Mouse (Mus musculus) kidney, postnatal 10 days (tissue): ENCODE measurements around the gene Unk.
"Not testable (repeated sequence)": the region's sequence is repeated elsewhere in the genome, so short reads cannot be mapped to it uniquely, and the experiment has no call there.

Experiments used
- DNase-seq: peaks from one replicate; pipeline ENCODE4 v3.0.0; 2021; ENCODE audit warnings: mixed read lengths

The Unk gene

DNA sequence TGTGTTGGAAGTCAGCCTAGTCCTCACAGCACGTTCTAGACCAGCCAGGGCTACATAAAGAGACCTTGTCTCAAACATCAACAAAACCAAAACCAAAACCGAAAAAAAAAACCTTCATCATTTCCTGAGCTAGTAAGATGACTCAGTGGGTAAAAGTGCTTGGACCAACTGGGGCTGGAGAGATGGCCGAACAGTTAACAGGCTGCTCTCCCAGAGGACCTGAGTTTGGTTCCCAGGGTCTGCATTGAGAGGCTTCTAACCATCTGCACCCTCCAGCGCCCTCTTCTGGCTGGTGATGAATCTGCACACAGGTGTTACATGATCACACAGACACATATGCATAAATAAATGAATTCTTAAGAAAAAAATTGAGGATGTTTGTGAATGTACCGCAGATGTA lies 41.4 kb downstream of the Unk start:
- peak; percentile 51 for DNase-seq

DNA sequence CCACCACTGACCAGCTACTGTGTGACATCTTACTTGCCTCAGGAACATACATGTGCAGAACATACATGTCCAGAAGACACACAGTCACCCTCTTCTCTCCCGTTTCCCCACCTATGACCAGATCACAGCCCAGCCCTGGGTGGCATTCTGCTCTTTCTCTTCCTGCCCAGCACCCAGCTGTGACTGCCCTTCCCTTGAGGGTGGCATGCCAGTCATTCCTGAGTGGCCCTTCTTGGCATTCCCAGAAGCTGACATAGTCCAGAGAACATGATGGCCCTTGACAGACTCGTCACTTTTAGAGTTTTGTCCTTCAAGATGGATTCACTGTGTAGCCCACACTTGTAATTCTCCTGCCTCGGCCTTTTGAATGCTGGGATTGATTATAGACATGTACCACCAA lies 42.5 kb downstream of the Unk start:
- no peak for DNase-seq

DNA sequence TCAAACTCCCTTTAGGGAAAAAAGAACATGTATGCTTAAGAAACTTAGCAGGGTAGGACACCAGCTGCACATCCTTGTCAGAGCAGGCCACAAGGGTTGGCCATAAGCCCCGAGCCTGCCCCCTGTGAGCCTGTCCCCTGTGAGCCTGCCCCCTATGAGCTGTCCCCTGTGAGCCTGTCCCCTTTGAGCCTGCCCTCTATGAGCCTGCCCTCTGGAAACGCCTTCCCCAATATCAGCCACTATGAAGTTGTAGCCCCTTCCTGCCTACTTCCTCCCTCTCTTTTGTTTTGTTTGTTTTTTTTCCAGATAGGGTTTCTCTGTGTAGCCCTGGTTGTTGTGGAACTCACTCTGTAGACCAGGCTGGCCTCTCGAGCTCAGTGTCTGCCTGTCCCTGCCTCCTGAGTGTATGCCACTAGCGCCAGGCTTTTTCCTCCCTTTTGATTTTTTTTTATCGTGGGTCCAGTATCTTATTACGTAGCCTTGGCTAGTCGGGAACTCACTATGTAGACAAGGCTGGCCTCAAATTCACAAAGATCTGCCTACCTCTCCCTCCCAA lies 44.4 kb downstream of the Unk start:
- DNase-seq, result no peak

DNA sequence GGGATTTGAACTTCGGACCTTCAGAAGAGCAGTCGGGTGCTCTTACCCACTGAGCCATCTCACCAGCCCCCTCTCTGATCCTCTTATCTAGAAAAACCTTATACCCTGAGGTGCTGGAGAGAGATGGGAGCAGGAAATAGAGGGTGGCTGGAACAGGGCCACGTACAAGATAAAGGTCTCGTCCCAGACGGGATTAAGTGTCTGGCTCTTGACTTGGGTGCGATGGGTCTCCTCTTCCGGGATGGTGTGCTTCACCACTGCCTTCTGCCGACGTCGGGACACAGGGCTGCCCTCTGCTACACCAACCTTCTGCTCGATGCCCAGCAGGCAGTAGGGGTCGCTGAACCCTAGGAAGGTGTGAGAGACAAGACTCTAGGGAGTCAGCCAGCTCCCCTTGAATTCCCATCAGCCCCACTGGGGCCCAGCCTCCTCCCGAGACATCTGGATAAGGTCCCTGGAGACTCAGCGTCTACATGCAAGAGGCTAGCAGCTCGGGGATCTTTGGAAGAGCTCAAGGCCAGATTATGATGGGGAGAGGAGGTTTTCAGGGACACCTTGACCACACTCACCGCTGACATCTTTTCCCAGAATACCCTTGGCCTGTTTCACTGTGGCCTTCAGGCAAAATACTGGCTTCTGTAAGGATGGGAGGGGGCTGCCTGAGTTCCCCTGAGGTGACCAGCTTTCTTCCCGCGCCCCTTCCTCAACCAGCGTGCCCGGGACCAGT lies 45.6 kb downstream of the Unk start:
- no peak for DNase-seq

DNA sequence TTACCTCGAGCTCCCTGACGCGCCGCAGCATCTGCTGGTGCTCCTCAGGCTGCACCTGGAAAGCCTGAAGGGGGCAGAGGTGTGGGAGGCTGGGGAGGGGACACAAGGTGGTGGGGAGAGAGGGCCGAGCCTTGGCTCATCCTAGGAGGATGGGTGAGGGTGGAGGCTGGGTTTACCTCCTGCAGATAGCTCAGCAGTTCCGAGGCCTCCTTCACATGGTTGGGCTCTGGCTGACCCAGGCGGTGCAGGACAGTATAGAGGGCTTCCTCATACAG lies 46.1 kb downstream of the Unk start:
- no peak for DNase-seq

DNA sequence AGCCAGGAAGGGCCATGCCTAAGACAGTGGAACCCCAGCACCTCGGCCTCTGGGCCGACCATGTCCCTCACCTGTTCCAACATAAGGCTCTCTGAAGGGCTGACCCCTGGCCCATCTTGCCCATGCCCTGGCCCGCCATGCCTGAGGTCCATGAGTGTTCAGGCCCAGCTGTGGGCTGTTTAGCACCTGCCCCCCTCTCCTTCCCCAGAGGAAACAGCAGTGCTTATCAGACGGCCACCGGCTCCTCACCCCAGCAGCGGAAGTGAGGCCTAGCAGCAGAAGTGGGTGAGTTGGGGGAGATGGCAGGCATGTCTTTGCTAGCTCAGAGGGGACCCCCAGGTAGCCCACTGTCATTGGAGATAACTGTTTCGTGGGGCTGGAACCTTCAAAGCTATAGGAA lies 46.7 kb downstream of the Unk start:
- DNase-seq, result no peak

DNA sequence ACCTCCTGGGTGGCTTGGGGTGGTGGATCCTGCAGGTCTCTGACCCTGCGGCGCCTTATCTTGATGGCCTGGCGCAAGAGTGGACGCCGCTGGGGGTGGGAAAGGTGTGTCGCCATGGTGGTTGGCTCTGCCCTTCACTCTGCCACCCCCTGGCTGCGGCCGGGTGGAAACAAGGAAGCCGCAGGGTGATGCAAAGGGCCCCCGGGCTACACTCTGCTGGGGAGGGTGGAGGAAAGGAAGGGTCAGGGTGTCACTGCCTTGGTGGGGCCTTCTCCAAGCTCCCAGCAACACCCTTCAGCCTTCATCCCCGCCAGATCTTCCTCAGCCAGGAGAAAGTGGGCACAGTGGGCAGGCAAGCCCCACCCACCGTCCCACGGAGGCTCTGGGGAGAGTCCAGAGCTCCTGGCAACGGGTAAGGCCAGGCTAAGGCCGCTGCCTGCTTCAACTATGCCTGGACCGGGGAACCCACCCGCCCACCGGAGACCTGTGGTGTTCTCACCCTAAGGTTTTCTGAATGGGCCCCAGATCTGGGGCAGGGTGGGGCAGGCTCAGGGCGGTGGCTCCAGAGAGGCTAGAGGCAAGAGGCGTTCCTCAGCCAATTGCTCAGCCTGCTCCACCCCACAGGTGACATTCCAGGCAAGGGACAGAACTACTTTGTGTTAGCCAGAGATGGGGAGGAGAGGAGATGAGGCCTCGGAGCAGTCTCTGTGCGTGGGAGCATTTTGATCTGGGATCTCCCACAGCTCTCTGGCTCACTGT lies 47.5 kb downstream of the Unk start, which contains the start of gene Unc13d:
Gene Unc13d (minus strand): TSS at position 516 of the 759 bp plus-strand sequence.
- DNase-seq, result no peak

DNA sequence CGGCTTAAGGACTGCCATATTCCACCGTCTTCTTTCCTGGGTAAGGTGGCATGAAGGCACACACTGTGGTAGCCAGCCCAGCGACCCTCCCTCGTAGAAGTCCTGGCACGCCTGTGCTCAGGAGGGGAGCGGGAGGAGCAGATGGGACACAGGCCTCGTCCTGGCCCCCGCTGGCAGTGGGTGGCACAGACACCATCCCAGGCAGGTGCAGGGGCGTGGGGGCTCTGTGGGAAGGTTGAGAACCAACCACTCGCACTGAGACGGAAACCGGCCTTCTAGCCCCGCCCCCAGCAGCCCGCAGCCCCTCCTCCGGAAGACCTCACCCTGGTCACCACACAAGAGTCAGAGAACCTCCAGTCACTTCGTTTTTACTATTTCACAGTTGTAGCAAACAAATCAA lies 48.1 kb downstream of the Unk start:
- peak; percentile 78 for DNase-seq

DNA sequence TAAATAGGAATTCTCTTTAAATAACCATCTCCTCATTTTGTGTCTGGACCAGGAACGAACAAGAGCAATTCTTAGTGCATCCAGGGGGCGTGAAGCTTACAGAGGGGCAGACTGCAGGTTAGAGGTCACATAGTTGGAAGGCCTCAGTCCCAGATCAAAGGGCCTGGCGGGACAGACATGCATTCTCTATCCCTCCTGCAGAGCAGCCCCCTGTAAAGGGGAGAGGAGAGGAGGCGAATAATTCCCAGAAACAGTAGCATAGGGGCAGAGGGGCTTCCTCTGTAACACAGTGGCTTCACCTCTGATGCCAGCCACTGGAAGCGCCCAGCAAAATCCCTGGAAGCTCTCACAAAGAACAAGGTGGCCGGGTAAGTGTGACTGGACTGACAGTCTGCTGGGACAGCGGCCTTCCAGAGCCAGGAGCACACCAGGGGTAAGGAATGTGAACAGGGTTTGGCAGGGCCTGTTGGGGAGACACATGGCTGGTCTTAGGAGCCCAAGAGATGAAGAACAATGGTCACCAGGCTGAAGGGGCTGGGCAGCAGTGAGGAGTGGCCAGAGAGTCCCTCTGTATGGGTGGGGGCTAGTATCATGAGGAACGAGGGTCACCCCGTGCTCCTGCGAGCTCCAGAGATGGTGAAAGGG lies 48.7 kb downstream of the Unk start:
- no peak for DNase-seq

DNA sequence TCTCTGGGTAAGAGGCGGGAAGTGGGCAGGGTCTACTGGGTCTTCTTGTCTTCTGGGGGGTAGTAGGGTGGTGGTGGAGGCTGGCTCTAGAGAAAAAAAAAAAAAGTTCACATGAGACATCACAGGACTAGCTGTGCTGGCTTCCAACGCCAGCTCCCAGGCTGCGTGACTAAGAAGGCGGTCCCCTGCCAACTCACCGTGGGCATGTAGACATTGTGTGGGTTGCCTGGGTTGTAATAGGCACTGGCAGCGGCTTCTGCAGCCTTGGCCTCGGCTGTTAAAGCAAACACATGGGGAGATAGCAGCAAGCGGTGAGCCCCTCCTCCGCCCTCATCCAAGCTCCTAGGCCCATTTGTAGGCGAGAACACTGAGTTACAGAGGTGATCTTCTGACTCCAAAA lies 49.4 kb downstream of the Unk start:
- DNase-seq, result no peak

DNA sequence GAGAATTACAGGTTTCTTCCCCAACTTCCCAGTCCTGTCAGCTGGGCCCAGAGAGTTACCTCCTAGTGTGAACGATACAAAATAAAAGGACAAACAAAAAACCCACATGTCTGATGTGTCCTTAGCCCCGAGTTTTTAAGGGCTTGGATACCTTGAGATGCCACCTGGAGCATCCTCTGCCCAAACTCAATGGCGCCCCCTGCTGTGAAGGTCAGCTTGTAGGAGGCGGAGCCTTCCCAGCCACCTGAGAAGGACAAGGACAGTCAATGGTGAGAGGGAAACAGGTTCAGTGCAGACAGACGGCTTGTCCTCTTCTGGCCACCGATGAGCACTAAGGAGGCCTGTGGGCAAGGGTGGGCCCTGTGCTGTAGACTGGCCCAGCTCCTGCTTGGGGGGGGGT lies 51.0 kb downstream of the Unk start:
- DNase-seq, result peak; percentile 78

DNA sequence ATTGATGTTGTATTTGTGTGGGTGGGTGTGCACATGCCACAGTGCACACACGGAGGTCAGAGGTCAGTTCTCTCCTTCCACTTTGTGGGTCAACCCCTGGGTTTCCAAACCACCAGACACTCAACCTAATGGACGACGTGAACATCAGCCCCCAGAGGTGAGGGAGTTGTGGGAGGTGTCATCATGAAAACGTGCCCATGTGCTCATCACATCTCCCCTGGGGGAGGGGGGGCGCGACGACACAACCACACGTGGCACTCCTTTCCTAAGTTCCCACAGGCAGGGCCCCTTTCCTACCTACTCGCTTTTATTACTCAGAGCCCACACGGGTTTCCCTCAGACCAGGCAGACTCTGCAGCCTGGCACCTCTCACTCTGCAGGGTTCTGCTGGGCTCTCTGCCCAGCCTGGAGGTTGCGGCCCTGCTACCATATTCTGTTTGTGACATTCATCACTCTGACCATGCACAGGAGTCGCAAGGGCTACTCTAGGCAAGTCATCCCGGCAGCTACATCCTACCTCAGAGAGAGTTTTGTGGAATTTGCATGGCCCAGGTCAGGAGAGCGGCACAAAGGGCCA lies 53.1 kb downstream of the Unk start:
- no peak for DNase-seq

DNA sequence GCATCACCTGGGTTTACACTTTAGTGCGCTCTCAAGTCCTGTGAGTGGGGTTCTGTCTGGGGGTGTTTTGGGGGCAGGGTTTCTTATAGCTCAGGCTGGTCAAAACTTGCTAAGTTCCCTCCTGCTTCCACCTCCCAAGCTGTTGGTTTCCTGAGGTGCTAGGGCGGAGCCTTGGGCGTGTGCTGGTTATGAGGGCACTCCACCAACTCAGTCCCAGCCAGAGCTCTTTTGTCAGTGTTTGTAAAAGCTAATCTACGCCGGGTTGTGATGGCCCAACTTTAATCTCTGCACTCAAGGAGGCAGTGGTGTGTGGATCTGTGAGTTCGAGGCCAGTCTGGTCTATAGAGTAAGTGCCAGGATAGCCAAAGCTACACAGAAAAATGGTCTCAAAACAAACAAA lies 54.0 kb downstream of the Unk start:
- no peak for DNase-seq

DNA sequence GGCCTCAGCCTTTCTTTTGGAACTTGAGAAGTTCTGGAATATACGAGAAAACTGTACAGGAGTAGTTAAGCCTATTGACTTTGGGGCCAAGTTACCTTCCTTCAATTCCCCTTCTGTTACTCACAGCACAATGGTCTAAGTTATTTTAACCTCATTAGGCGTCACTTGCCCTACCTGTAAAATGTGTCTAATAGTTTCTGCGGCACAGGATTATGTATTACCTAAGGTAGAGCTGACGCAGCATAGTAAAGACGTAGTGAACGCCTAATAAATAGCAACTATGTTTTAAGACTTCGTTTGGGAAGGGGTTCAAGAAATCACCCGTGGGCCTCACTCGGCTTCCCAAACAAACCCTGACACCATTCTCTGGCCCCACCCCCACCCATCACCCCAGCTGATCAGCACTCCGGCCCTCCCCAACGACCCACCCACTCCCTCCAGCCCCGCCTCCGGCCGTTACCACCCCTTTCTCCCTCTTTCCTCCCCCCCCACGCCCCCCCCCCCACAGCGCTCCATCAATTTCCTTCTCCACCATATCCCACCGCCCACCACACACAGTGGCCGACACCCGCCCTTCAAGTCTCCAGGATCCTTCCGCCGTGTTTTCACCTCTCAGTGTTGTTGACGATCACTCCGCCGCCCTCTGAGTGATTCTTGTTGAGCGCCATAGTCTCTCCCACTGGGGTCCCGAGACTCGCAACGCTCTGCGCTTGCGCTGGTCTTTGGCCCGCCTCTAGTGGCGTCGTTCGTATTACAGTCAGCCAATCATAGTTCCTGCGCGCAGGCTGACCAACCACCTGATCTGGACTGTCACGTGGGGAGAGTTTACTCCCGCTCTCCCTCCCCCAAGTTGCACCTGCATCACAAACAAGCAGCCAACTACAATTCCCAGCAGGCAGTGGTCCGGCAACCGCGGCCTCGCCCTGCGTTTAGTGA lies 56.4 kb downstream of the Unk start, which contains the start of gene Wbp2:
Gene Wbp2 (minus strand): TSS at position 738 of the 936 bp plus-strand sequence.
- DNase-seq, result peak; percentile 98

DNA sequence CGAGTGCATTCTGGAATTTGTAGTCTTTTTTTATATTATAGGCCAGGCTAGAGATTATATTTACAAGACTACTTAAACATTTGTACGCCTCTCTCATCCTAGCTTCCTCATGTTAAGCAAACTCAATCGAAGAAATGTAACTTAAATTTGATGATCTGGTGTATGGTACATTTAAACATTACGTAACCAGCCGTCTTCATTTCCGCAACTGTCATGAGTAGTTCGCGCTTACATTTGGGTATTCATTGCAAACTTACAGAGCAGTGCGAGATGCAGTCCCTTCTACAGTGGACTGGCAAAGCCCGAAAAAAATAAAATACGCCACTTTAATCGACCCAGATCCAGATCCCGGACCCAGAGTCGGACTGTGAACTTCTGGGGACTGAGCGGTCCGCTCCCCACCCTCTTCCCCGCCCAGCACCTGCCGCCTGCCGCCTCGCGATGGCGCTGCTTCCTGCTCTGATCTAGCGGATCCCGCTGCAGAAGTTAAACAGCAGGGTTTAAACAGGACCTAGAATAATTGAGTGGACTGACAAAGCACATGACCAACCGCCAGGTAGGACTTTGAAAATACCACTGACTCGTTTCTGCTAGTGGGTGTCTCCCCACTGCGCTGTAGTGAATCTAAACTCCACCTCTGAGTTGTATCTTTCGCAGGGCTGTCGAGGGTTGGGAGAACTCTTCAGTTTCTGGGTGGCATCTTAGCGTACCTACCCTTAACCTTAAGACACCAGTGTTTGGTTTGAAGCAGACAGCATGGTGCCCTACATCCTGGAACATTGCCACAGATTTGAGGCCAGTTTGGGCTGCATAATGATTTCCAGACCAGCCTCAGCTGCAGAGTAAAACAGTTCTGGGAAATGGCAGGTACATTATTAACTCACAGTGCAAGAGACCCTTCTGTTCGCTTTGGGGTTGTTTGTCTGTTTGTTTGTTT lies 57.3 kb downstream of the Unk start:
- DNase-seq, result peak; percentile 95

DNA sequence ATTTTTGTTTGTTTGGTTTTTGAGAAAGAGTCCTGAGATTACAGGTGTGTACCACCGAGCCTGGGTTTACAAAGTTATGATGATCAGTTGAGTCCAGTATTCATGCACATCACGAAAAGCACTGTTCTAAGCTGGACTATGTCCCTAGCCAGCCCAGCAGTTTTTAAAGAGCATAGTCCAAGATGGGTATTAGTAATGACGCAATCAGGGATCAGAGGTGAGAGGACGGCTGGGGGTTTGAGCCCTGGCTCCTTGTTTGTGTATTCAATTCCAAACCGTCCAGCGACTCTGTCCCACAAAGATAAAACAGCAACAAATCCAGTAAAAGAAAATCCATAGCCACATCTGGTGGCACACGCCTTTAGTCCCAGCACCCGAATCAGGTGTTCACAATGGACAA lies 58.1 kb downstream of the Unk start:
- DNase-seq, result no peak

DNA sequence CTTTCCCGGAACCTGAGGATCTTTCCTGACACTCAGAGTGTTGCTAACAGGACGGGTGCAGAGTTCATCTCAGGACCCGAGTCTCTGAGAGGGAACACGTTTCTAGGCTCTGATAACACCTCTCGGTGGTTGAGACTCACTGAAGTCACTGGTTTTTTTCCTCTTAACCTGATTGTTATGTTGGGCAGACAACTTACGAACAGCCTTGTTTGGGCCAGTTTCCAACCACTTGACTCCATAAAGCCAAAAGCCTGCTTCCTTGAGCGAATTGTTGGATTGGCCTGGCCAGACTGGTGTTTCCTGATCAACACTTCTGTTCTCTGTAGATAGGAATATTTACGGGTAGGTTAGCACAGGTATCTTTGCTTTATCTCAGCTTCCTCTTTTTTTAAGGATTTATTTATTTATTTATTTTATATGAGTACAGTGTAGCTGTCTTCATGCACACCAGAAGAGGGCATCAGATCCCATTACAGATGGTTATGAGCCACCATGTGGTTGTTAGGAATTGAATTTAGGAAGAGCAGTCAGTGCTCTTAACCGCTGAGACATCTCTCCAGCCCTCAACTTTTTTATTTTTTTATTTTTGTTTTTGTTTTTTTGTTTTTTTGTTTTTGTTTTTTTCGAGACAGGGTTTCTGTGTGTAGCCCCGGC lies 58.7 kb downstream of the Unk start:
- DNase-seq, result no peak

DNA sequence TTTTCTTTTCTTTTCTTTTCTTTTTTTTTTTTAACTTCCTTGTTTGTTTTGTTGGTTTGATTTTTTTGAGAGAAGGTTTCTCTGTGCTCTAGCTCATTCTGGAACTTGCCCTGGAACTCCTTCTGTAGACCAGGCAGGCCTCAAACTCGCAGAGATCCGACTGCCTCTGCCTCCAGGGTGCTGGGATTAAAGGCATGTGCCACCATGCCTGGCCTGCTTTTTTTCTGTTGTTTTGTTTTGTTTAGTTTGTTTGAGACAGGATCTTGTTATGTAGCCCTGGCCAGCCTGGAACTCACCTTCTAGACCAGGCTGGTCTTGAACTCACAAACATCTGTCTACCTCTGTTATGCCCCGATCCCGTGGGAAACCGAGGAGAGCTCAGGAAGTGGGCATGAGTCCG lies 59.4 kb downstream of the Unk start:
- DNase-seq, result no peak

DNA sequence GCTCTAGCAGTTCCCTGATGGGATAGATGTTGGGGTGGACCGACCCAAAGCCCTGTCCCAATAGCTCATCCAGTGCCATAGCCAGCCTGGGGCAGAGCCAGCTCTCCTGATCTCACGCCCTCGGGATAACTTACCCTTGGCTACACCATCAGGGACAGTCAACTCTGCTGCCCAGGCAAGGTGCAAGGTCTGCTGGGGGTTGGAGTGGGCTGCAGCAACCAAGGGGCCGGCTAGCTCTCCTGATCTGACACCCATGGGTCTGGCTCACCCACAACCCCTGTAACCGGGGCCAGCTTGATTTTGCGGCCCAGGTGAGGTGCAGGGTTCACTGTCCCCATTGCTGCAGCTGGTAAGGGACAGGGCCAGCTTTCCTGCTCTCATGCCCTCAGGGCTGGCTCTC lies 61.5 kb downstream of the Unk start:
- no peak for DNase-seq

DNA sequence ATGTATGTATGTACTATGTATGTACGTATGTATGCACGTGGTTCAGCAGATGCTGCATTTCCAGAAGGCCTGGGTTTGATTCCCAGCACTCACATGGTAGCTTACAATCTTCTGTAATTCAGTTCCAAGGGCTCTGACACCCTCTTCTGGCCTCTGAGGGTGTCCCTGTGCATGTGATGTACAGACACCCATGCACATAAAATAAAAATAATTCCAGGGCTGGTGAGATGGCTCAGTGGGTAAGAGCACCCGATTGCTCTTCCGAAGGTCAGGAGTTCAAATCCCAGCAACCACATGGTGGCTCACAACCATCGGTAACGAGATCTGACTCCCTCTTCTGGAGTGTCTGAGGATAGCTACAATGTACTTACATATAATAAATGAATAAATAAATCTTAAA lies 62.8 kb downstream of the Unk start:
- DNase-seq, result not testable (repeated sequence)
